Mouse (Mus musculus) stomach, adult 2 months (tissue): ENCODE data around the gene Olfr1045. TPM values are rescaled to one million over a fixed set of nuclear protein-coding genes. Genes with fewer than 3 reads are reported as not detected.

ENCODE experiments used
- polyA plus RNA-seq: library from polyadenylated mRNA; depleted of rRNA; stranded (reverse); fragments of >200 nt; gene quantifications from 2 replicates; pipeline ENCODE4 v1.2.3, GENCODE M21; 2012; rRNA removed

Gene Olfr1045
- not detected in 2 replicates for polyA plus RNA-seq

DNA sequence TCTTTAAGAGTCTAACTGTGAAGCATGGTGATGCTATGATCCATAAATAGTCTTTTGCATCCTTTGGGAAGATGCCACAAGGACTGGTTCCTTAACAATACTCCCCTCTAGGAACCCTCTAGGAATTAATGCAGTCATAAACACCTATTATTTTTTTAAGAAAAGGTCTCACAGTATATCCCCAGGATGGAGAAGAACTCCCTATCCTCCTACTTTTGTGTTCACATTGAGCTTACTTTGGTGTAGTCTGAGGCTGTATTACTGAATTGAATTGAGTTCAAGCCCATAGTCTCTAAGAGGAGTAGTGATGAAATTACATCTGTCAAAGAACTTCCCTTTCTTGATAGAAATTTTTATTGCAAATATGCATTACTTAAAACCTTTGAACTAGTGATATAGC, at the start of gene Olfr1045:
Gene Olfr1045 (minus strand): TSS at position 101 of the 400 bp plus-strand sequence.

DNA sequence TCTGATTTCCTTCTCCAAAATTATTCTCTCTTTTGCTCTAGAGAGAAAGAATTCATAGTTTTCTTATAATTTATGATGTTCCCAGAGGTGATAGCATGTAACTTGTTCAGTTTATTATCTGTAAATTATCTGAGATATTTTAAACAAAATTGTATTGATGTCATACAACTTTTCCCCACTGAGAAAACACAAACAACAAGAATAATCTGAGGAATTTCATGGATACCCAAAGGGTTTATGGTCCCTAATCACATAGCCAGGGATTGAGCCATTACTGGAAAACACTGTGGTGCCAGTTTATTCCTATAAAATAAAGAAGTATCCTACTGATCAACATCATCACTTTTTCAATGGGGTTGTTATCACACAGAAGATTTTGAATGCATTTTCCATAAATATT, 37.4 kb upstream of the Olfr1045 start, which contains the start of gene Olfr1048:
Gene Olfr1048 (minus strand): TSS at position 101 of the 400 bp plus-strand sequence.

DNA sequence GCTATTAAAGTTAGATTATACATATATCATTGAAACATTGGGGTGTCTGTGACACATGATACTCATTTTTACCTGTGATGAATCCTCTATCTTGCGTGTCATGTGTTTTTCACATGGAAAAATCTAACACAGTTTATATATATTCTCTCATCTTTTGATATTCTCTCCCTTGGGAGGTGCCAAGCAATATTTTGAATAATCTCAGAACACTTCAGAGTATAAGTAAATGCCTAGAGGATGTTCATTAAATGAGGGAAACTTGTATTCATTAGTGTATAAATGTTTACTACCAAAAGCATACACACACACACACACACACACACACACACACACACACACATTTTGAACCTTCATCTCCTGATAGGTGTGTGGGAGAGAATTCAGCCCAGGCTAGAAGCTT, 28.5 kb upstream of the Olfr1045 start, which contains the start of gene Olfr1047:
Gene Olfr1047 (minus strand): TSS at position 101 of the 400 bp plus-strand sequence.

DNA sequence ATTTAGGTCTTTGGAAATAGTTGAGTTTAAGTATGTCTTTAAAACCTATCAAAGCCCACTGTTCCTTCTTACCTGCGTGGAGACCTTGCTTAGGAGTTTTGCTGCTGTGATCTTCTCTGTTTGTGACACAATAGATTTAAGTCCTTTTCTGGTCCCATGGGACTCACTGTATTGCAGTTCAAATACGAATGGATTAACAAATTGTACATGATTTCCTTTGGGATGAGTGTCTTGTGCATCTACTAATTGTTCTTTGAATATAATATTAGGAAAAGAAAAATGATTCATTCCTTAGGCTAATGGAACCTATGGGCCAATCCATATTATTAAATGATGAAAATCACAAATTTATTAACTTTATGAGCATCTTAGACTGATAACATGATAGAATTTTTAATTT, 16.4 kb upstream of the Olfr1045 start, which contains the start of gene Olfr1046:
Gene Olfr1046 (minus strand): TSS at position 101 of the 400 bp plus-strand sequence.

DNA sequence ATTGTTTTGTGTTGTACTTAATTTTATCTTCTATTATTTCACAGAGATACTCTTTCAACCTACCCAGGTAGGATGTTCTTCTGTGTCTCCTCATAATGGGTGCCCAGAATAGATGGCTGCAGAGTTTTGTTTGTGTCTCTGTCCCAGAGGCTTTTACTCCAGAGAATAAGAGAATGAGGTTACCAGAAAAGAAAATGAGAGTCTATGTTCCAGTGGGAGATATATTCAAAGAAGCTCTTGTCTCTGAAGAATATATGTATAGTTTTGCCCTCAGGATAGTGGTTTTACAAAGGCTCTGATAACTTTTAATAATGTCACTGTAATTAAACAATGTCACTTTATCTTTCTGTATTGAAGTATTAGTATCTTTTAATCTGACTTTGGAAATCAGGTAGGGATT, 17.2 kb downstream of the Olfr1045 start, which contains the start of gene Olfr52:
Gene Olfr52 (minus strand): TSS at position 101 of the 400 bp plus-strand sequence.

DNA sequence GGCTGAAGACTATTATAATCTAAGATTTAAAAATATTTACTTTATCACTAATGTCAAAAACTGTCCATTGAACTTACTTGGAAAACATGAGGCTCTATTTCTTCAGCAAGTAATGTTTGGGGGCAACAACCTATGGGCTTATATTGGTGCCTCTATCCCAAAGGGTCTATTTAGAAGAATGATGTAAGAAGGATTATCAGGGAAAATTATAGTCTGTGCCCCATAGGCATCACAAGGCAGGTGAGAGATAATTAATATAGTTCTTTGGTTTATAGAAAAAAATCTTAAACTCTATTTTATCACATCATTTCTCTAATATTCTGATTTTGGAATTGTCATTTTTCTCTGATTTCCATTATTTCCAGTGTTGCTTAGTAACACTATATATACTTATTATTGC, 25.1 kb downstream of the Olfr1045 start, which contains the start of gene Olfr1044:
Gene Olfr1044 (minus strand): TSS at position 101 of the 400 bp plus-strand sequence.

DNA sequence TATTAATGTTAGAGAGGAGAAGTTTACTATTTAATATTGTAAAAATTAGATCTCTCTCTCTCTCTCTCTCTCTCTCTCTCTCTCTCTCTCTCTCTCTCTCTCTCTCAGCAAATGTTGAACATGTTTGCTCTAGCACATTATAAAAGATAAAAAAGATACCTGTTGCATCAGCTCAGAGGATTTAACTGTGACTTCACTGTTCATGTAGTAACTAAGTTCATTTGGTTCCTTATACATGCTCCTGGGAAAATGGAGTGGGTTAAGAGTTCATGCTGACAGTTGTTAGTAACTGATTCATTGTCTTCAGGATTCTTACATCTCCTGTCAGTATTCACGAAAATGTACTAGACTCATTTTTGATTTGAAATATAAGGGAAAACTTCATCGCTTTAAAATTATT, 35.4 kb downstream of the Olfr1045 start, which contains the start of gene Olfr1043:
Gene Olfr1043 (minus strand): TSS at position 101 of the 400 bp plus-strand sequence.

DNA sequence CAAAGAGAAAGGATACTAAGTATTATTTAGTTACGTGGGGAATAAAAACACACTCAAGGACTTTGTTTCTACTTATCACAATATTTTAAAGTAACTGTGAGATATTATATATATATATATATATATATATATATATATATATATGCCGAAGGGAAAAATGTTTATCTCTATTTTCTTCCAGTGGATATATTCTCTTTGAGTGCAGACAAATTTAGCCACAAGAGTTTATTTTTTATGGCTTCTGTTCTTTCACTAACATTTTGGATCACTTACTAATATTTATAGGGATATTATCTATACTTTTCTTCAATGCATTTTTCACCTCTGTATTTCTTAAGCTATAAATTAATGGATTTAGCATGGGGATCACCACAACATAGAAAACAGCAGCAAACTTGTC, 41.1 kb downstream of the Olfr1045 start, which contains the start of gene Olfr1042:
Gene Olfr1042 (minus strand): TSS at position 101 of the 400 bp plus-strand sequence.

DNA sequence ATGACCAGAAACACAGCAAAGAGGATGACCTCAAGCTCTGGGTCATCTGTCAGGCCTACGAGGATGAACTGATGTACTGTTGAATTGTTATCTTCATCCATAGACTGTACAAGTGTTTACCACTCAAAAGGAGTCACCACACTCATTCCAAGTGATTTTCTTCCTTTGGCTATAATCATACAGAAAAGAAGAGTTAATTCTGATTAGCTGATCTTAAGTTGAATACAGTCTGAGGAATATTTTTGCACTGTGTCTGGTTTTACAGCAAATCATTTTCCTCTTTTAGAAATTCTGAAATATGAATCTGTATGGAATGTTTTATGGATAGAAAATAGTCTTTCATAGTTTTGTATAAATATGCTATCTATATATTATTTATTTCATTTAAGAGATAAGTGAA, 56.2 kb downstream of the Olfr1045 start, which contains the start of gene Olfr1040:
Gene Olfr1040 (minus strand): TSS at position 101 of the 400 bp plus-strand sequence.

Other genes with a start within 250 kb of the Olfr1045 start
- gene Olfr1029, start 229.1 kb downstream of the Olfr1045 start, polyA plus RNA-seq = not detected in 2 replicates
- not detected in 2 replicates for gene Olfr1030, start 223.7 kb downstream of the Olfr1045 start, polyA plus RNA-seq
- gene Olfr1031, start 212.7 kb downstream of the Olfr1045 start, polyA plus RNA-seq = not detected in 2 replicates
- gene Olfr1032, start 197.5 kb downstream of the Olfr1045 start, polyA plus RNA-seq = not detected in 2 replicates
- gene Olfr1033, start 182.4 kb downstream of the Olfr1045 start, polyA plus RNA-seq = 0.12 TPM in 1 of 2 replicates, not detected in the other
- 0.02 TPM in 1 of 2 replicates, not detected in the other for gene Olfr1034, start 157.1 kb downstream of the Olfr1045 start, polyA plus RNA-seq
- gene Olfr1036, start 129.0 kb downstream of the Olfr1045 start, polyA plus RNA-seq = not detected in 2 replicates
- not detected in 2 replicates for gene Olfr1037, start 115.6 kb downstream of the Olfr1045 start, polyA plus RNA-seq
- gene Olfr1039, start 67.1 kb downstream of the Olfr1045 start, polyA plus RNA-seq = not detected in 2 replicates
- not detected in 2 replicates for gene Olfr1040, start 56.3 kb downstream of the Olfr1045 start, polyA plus RNA-seq
- gene Olfr1042, start 41.2 kb downstream of the Olfr1045 start, polyA plus RNA-seq = not detected in 2 replicates
- not detected in 2 replicates for gene Olfr1043, start 35.5 kb downstream of the Olfr1045 start, polyA plus RNA-seq
- gene Olfr1044, start 25.2 kb downstream of the Olfr1045 start, polyA plus RNA-seq = not detected in 2 replicates
- gene Olfr52, start 17.3 kb downstream of the Olfr1045 start, polyA plus RNA-seq = not detected in 2 replicates
- not detected in 2 replicates for gene Olfr1046, start 16.3 kb upstream of the Olfr1045 start, polyA plus RNA-seq
- gene Olfr1047, start 28.4 kb upstream of the Olfr1045 start, polyA plus RNA-seq = not detected in 2 replicates
- gene Olfr1048, start 37.3 kb upstream of the Olfr1045 start, polyA plus RNA-seq = not detected in 2 replicates
- not detected in 2 replicates for gene Olfr1049, start 55.3 kb upstream of the Olfr1045 start, polyA plus RNA-seq
- gene Olfr1051, start 76.1 kb upstream of the Olfr1045 start, polyA plus RNA-seq = not detected in 2 replicates
- not detected in 2 replicates for gene Olfr1052, start 89.4 kb upstream of the Olfr1045 start, polyA plus RNA-seq
- gene Olfr1053, start 112.3 kb upstream of the Olfr1045 start, polyA plus RNA-seq = not detected in 2 replicates
- not detected in 2 replicates for gene Olfr1054, start 132.4 kb upstream of the Olfr1045 start, polyA plus RNA-seq
- not detected in 2 replicates for gene Olfr1055, start 147.3 kb upstream of the Olfr1045 start, polyA plus RNA-seq
- not detected in 2 replicates for gene Olfr1056, start 159.5 kb upstream of the Olfr1045 start, polyA plus RNA-seq
- not detected in 2 replicates for gene Olfr1057, start 175.4 kb upstream of the Olfr1045 start, polyA plus RNA-seq
- gene Olfr1058, start 185.6 kb upstream of the Olfr1045 start, polyA plus RNA-seq = not detected in 2 replicates
- not detected in 2 replicates for gene Olfr1061, start 211.0 kb upstream of the Olfr1045 start, polyA plus RNA-seq
- not detected in 2 replicates for gene Olfr1062, start 223.7 kb upstream of the Olfr1045 start, polyA plus RNA-seq
- gene Olfr1065, start 247.6 kb upstream of the Olfr1045 start, polyA plus RNA-seq = not detected in 2 replicates